Mouse (Mus musculus) heart, adult 2 months (tissue): ENCODE data around the gene Alkbh7. TPM values are rescaled to one million over a fixed set of nuclear protein-coding genes. Genes with fewer than 3 reads are reported as not detected.

ENCODE experiments used
- DNase-seq, 2 experiments: peaks; one replicate each; pipeline ENCODE4 v3.0.0; 2021
- H3K27ac ChIP-seq: fragments of 200-600 bp; 2 replicates; pipeline ENCODE4 v1.8.1; 2022
- H3K27me3 ChIP-seq: fragments of 200-500 bp; 2 replicates; pipeline ENCODE4 v1.6.1; 2012; ENCODE audit warnings: mild to moderate bottlenecking, low read length, inconsistent platforms, mixed read lengths; ENCODE audit not compliant: control insufficient read depth, insufficient read depth
- H3K36me3 ChIP-seq: fragments of 200-500 bp; 2 replicates; pipeline ENCODE4 v1.6.1; 2012; ENCODE audit warnings: low read length, inconsistent platforms; ENCODE audit not compliant: control insufficient read depth, insufficient read depth
- H3K4me1 ChIP-seq: fragments of 200-500 bp; 2 replicates; pipeline ENCODE4 v1.6.1; 2011; ENCODE audit warnings: low read length; ENCODE audit not compliant: control insufficient read depth, insufficient read depth
- H3K4me3 ChIP-seq: fragments of 200-600 bp; 2 replicates; pipeline ENCODE4 v1.8.1; 2022
- H3K79me2 ChIP-seq: fragments of 200-500 bp; replicated peaks from 2 replicates; pipeline ENCODE4 v1.6.1; 2012; ENCODE audit warnings: mild to moderate bottlenecking, inconsistent platforms, low read length, moderate library complexity, mixed read lengths; ENCODE audit not compliant: control insufficient read depth, insufficient read depth
- H3K9ac ChIP-seq: fragments of 200-500 bp; 2 replicates; pipeline ENCODE4 v1.6.1; 2012; ENCODE audit warnings: low read depth, mild to moderate bottlenecking, control low read depth, inconsistent platforms, low read length, mixed read lengths
- CTCF ChIP-seq: fragments of 200-600 bp; IDR thresholded peaks from 2 replicates; pipeline ENCODE4 v1.8.1; 2022; ENCODE audit warnings: antibody characterized with exemption, mild to moderate bottlenecking, moderate library complexity
- EP300 ChIP-seq: fragments of 200-500 bp; IDR thresholded peaks from 2 replicates; pipeline ENCODE4 v1.6.1; 2011; ENCODE audit warnings: low read depth, low read length, control low read depth; ENCODE audit not compliant: insufficient read depth
- POLR2A ChIP-seq: fragments of 200-500 bp; IDR thresholded peaks from 2 replicates; pipeline ENCODE4 v1.6.1; 2011; ENCODE audit warnings: mild to moderate bottlenecking, low read depth, low read length, control low read depth; ENCODE audit not compliant: insufficient read depth
- WGBS: fragments of 180-500 bp; shearing (Covaris S2); methylation state at CpG from one replicate; pipeline ENCODE4 v1.1.7; 2018; 5-methylcytosine and 5-hydroxymethylcytosine counted together
- intact Hi-C: fragments of 180-260 bp; cut with DNase I; formaldehyde crosslinking; loops from one replicate; pipeline ENCODE4 v1.15.1; 2025
- polyA plus RNA-seq: library from polyadenylated mRNA; depleted of rRNA; stranded (reverse); fragments of >200 nt; gene quantifications from 2 replicates; pipeline ENCODE4 v1.2.3, GENCODE M21; 2012; rRNA removed
- total RNA-seq, 2 experiments: library from RNA; stranded (reverse); gene quantifications; 2 replicates each; pipeline ENCODE4 v1.2.3; 2021

The Alkbh7 gene
- total and polyA plus RNA-seq, 3 experiments, result 65.3 to 74.5 (median 72.8) TPM

DNA sequence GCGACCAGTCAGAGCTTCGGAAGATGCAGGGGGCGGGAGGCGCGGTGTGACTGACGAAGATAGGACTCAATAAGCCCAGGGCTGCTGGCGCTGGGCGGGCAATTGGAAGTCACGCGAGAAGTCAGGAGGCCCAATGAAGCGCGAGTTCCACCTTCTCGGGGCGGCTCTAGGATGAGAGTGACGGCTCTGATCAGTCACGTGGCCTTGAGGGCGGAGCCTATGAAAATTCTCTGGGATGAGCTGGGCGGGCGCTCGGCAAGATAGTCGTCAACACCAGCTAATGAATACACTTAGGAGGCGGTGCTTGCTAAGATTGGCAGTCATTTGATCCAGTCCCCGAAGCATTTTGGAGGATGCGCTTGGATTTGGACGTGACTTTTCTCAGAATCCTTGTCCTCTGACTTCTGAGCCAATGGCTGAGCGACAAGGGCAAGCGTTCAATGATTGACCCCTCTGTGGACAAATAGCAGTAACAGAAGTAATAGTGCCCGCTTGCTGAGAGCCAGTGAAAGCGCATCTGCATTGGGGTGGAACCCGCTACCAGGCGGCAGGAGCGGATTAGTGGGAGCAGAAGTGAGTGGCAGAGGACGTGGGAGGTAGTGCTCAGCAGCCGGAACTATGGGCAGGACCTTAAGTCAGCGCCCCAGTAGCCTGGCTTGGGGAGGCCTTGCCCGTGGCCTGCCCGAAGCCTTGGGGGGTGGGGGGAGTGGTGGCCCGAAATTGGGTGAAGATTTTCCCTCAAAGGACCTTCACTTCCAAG, 34.7 kb downstream of the Alkbh7 start:
- intact Hi-C loops, result loop anchor here (1.0 to 2.0 kb wide), 3 partner anchors 21 to 41 kb away; partner anchors contain the start of genes Clpp, Gm17949 and Gtf2f1
- DNase-seq, result peak; percentile 98 to 100
- Histone ChIP-seq H3K27me3 (no peaks in the 10 kb centered on the region), H3K79me2 (peaks cover 2% of the 10 kb centered on the region), H3K4me3 (peak overlapping the region; percentile 50), H3K27ac (peak overlapping the region; percentile 84), H3K9ac (peak overlapping the region; percentile 54), H3K4me1 (peaks cover 4% of the 10 kb centered on the region; the same call in 1 of the 2 replicates), H3K36me3 (no peaks in the 10 kb centered on the region)
- TF ChIP-seq POLR2A (peak; percentile 95), CTCF (peak; percentile 24), EP300 (peak; percentile 66; the same call in 1 of the 2 replicates)
- under 1% methylated on average over 38 of the region's 38 CpGs for WGBS

DNA sequence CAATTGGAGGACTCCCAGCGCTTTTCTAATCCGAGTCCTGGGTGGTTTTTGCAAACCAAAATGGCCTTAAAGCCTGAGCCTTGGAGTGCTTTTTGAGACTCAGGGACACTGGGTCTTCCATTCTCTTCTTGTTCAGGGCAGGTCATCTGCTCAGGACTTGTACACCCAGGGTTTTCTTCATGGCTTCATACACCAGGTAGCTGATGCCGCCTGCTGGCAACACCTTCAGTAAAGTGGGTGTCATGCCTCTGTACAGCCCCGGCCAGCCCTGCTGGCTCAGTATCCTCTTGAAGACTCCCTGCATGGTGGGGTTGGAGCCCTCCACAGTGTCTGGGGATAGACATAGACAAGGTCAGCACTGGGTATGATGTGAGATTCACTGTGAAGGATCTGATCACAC, 35.7 kb downstream of the Alkbh7 start:
- no peak for TF ChIP-seq EP300
- no peak for TF ChIP-seq POLR2A
- no peak for TF ChIP-seq CTCF
- Histone ChIP-seq H3K4me3 (no peak overlapping the region), H3K36me3 (no peaks in the 10 kb centered on the region), H3K79me2 (peaks cover 2% of the 10 kb centered on the region), H3K4me1 (peaks cover 4% of the 10 kb centered on the region; the same call in 1 of the 2 replicates), H3K9ac (no peak overlapping the region), H3K27ac (no peak overlapping the region), H3K27me3 (no peaks in the 10 kb centered on the region)
- no peak for DNase-seq
- intact Hi-C loops, result loop anchor here (2.0 kb wide), 1 partner anchor 24 kb away; no protein-coding TSS in a partner anchor
- WGBS, result 83% methylated on average over 4 of the region's 4 CpGs

DNA sequence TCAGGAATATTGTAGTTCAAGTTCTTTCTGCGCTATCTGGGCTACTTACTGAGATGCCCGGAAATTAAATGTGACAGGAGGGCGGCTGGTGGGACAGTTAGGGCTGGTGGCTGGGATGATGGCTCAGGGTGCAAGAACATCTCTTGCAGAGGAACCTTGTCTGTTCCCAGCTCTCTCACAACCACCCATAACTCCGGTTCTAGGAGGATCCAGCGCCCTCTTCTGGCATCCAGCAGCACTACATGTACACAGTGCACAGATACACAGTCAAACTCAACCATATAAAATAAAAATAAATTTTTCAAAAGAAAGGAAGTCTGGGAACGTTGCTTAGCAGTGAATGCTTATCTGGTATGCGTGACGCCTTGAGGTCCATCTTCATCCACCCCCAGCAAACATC, 41.8 kb downstream of the Alkbh7 start:
- intact Hi-C loops, result no loop called here
- no peaks in the 10 kb centered on the region for H3K4me1 ChIP-seq
- H3K79me2 ChIP-seq, result no peaks in the 10 kb centered on the region
- H3K27me3 ChIP-seq, result peaks cover 1% of the 10 kb centered on the region; the same call in 1 of the 2 replicates
- TF ChIP-seq CTCF, result peak; percentile 36
- TF ChIP-seq EP300, result no peak
- no peak overlapping the region for H3K9ac ChIP-seq
- H3K36me3 ChIP-seq, result no peaks in the 10 kb centered on the region
- 39% methylated on average over 8 of the region's 8 CpGs for WGBS
- H3K27ac ChIP-seq, result no peak overlapping the region
- no peak for DNase-seq
- no peak overlapping the region for H3K4me3 ChIP-seq

DNA sequence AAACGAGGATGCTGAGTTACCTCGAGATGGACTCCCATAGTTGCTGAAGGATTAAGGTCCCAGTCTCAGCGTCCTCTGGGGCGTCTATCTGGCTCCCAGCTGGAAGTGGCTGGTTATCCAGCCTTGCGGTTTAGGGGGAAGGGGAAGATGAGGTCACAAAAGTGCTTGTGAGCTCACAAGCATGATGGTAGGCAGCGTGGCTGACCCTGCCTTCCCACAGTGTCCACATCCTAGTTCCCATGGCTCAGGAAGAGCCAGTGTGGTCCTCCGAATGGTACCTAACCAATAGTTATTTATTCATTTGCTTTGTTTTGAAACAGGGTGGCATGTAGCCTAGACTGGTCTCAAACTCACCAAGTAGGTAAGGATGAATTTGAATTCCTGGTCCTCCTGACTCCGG, 44.4 kb downstream of the Alkbh7 start, which contains the start of gene Slc25a41:
Slc25a41 (minus strand) TSS at position 101 of the 400 bp plus-strand sequence.
- no peaks in the 10 kb centered on the region for H3K36me3 ChIP-seq
- H3K9ac ChIP-seq, result no peak within 1 kb of the TSS
- no peaks in the 10 kb centered on the region for H3K79me2 ChIP-seq
- TF ChIP-seq CTCF (no peak), POLR2A (no peak), EP300 (no peak)
- H3K4me1 ChIP-seq, result no peaks in the 10 kb centered on the region
- DNase-seq, result no peak
- H3K4me3 ChIP-seq, result no peak within 1 kb of the TSS
- H3K27ac ChIP-seq, result no peak within 1 kb of the TSS
- H3K27me3 ChIP-seq, result peaks cover 1% of the 10 kb centered on the region; the same call in 1 of the 2 replicates
- WGBS, result 68% methylated on average over 8 of the region's 8 CpGs
- intact Hi-C loops, result no loop called here

DNA sequence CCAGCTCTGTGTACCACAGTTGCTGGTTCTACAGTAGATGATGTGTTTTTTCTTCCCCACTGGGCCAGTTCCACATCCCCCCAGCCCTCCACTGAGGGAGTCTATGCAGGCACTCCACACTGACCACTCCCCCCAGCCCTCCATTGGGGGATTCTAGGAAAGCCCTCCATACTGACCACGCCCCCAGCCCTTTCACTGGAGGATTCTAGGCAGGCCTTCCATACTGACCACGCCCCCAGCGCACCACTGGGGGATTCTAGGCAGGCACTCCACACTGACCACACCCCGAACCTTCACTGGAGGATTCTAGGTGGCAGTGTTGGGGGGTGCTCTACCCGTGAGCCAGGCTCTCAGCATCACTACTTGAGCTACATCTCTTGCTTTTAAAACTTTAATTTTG, 50.3 kb downstream of the Alkbh7 start:
- no peak for DNase-seq
- H3K79me2 ChIP-seq, result no peaks in the 10 kb centered on the region
- no peak overlapping the region for H3K27ac ChIP-seq
- no peaks in the 10 kb centered on the region for H3K36me3 ChIP-seq
- WGBS, result 61% methylated on average over 5 of the region's 5 CpGs
- no peaks in the 10 kb centered on the region for H3K27me3 ChIP-seq
- H3K4me3 ChIP-seq, result no peak overlapping the region
- TF ChIP-seq POLR2A (no peak), CTCF (no peak), EP300 (no peak)
- H3K4me1 ChIP-seq, result no peaks in the 10 kb centered on the region
- H3K9ac ChIP-seq, result no peak overlapping the region
- intact Hi-C loops, result no loop called here

DNA sequence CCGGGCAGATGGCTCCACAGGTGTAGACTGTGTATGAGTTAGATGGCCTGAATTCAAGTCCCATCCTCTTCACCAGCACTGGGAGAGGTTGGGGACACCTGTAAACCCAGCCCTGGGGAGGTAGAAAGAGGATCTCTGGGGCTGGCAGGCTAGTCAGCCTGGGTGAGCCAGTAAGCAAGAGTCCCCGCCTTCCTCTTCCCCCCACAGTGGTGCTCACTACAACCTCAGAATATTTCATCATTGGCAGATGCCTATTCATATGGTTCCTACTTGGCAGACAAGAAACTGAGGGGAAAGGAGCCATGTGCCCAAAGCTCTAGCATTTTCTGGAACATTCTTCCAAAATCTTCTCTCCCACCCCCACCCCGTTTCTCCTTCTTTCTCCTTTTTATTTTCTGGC, 51.7 kb downstream of the Alkbh7 start:
- TF ChIP-seq POLR2A (no peak), CTCF (no peak), EP300 (no peak)
- WGBS, result 94% methylated on average over 3 of the region's 3 CpGs
- no peak overlapping the region for H3K9ac ChIP-seq
- H3K27me3 ChIP-seq, result no peaks in the 10 kb centered on the region
- H3K4me3 ChIP-seq, result no peak overlapping the region
- H3K4me1 ChIP-seq, result no peaks in the 10 kb centered on the region
- no peaks in the 10 kb centered on the region for H3K79me2 ChIP-seq
- intact Hi-C loops, result no loop called here
- no peak overlapping the region for H3K27ac ChIP-seq
- H3K36me3 ChIP-seq, result no peaks in the 10 kb centered on the region
- no peak for DNase-seq

Other genes starting within 250 kb of the Alkbh7 start
- gene Nrtn, start 239.8 kb upstream of the Alkbh7 start, total RNA-seq, result 10 to 100 TPM; 24.4 to 26.8 TPM
- 26.2 and 49.3 TPM in 2 replicates for gene Nrtn, start 239.8 kb upstream of the Alkbh7 start, polyA plus RNA-seq
- gene Dus3l, start 232.6 kb upstream of the Alkbh7 start, total RNA-seq, result 10 to 100 TPM; 17.7 to 19.4 TPM
- gene Dus3l, start 232.6 kb upstream of the Alkbh7 start, polyA plus RNA-seq, result 36.2 and 38.7 TPM in 2 replicates
- gene Prr22, start 227.1 kb upstream of the Alkbh7 start, total RNA-seq, result under 1 TPM; 0.11 to 0.29 TPM
- 1.2 and 2.0 TPM in 2 replicates for gene Prr22, start 227.1 kb upstream of the Alkbh7 start, polyA plus RNA-seq
- gene Rfx2, start 166.3 kb upstream of the Alkbh7 start, total RNA-seq, result 1 to 10 TPM; 2.8 to 3.0 TPM
- gene Rfx2, start 166.3 kb upstream of the Alkbh7 start, polyA plus RNA-seq, result 5.1 and 6.0 TPM in 2 replicates
- gene Acsbg2, start 122.9 kb upstream of the Alkbh7 start, total RNA-seq, result not detected
- 0.04 and 0.09 TPM in 2 replicates for gene Acsbg2, start 122.9 kb upstream of the Alkbh7 start, polyA plus RNA-seq
- not detected for gene 1700061G19Rik, start 121.9 kb upstream of the Alkbh7 start, total RNA-seq
- gene 1700061G19Rik, start 121.9 kb upstream of the Alkbh7 start, polyA plus RNA-seq, result 0.04 TPM in 1 of 2 replicates, not detected in the other
- gene Mllt1, start 61.9 kb upstream of the Alkbh7 start, total RNA-seq, result 10 to 100 TPM; 25.3 to 27.2 TPM
- 27.2 and 31.4 TPM in 2 replicates for gene Mllt1, start 61.9 kb upstream of the Alkbh7 start, polyA plus RNA-seq
- gene Acer1, start 15.2 kb upstream of the Alkbh7 start, total RNA-seq, result not detected
- not detected in 2 replicates for gene Acer1, start 15.2 kb upstream of the Alkbh7 start, polyA plus RNA-seq
- gene Clpp, start 7.0 kb upstream of the Alkbh7 start, total RNA-seq, result 10 to 100 TPM; 72.1 to 84.9 TPM
- gene Clpp, start 7.0 kb upstream of the Alkbh7 start, polyA plus RNA-seq, result 150 and 155 TPM in 2 replicates
- gene Pspn, start 2.7 kb downstream of the Alkbh7 start, total RNA-seq, result not detected
- not detected in 2 replicates for gene Pspn, start 2.7 kb downstream of the Alkbh7 start, polyA plus RNA-seq
- gene Gtf2f1, start 13.9 kb downstream of the Alkbh7 start, total RNA-seq, result 10 to 100 TPM; 20.7 TPM
- gene Gtf2f1, start 13.9 kb downstream of the Alkbh7 start, polyA plus RNA-seq, result 12.3 and 14.3 TPM in 2 replicates
- under 1 TPM in 1 of 2 experiments, not detected in 1; 0.18 TPM for gene Gm17949, start 14.1 kb downstream of the Alkbh7 start, total RNA-seq
- not detected in 2 replicates for gene Gm17949, start 14.1 kb downstream of the Alkbh7 start, polyA plus RNA-seq
- gene Khsrp, start 34.2 kb downstream of the Alkbh7 start, total RNA-seq, result 10 to 100 TPM; 42.6 to 44.5 TPM
- gene Khsrp, start 34.2 kb downstream of the Alkbh7 start, polyA plus RNA-seq, result 35.7 and 36.5 TPM in 2 replicates
- not detected for gene Slc25a41, start 44.3 kb downstream of the Alkbh7 start, total RNA-seq
- gene Slc25a41, start 44.3 kb downstream of the Alkbh7 start, polyA plus RNA-seq, result 0.18 TPM in 1 of 2 replicates, not detected in the other
- gene Crb3, start 61.8 kb downstream of the Alkbh7 start, total RNA-seq, result not detected
- gene Crb3, start 61.8 kb downstream of the Alkbh7 start, polyA plus RNA-seq, result 0.26 and 1.2 TPM in 2 replicates
- 10 to 100 TPM; 63.5 to 70.9 TPM for gene Slc25a23, start 62.5 kb downstream of the Alkbh7 start, total RNA-seq
- 67.5 and 72.4 TPM in 2 replicates for gene Slc25a23, start 62.5 kb downstream of the Alkbh7 start, polyA plus RNA-seq
- 1 to 10 TPM; 1.1 to 2.0 TPM for gene Dennd1c, start 81.2 kb downstream of the Alkbh7 start, total RNA-seq
- 5.1 and 6.0 TPM in 2 replicates for gene Dennd1c, start 81.2 kb downstream of the Alkbh7 start, polyA plus RNA-seq
- gene Tubb4a, start 90.4 kb downstream of the Alkbh7 start, total RNA-seq, result 1 to 10 TPM; 1.5 to 2.7 TPM
- gene Tubb4a, start 90.4 kb downstream of the Alkbh7 start, polyA plus RNA-seq, result 4.0 and 6.1 TPM in 2 replicates
- under 1 TPM; 0.26 to 0.80 TPM for gene Tnfsf9, start 108.0 kb downstream of the Alkbh7 start, total RNA-seq
- 0.67 and 1.2 TPM in 2 replicates for gene Tnfsf9, start 108.0 kb downstream of the Alkbh7 start, polyA plus RNA-seq
- gene Cd70, start 152.4 kb downstream of the Alkbh7 start, total RNA-seq, result not detected
- gene Cd70, start 152.4 kb downstream of the Alkbh7 start, polyA plus RNA-seq, result not detected in 2 replicates
- under 1 TPM; 0.11 to 0.13 TPM for gene Tnfsf14, start 196.8 kb downstream of the Alkbh7 start, total RNA-seq
- gene Tnfsf14, start 196.8 kb downstream of the Alkbh7 start, polyA plus RNA-seq, result 0.18 TPM in 2 replicates
- 10 to 100 TPM; 91.5 to 91.6 TPM for gene C3, start 230.8 kb downstream of the Alkbh7 start, total RNA-seq
- 119 and 160 TPM in 2 replicates for gene C3, start 230.8 kb downstream of the Alkbh7 start, polyA plus RNA-seq